Mouse (Mus musculus): ENCODE measurements around the gene Emilin2.

GRCm38 (mm10) chr17:71354205-71354604, 42.4 kb upstream of the Emilin2 start:
- TF ChIP-seq CTCF (IDR thresholded peaks at IDR 0.05; ENCODE audit: low read depth) (no peak), EP300 (IDR thresholded peaks at IDR 0.05; ENCODE audit: low read depth) (no peak)

Data from liver, postnatal 0 days (tissue).